Mouse (Mus musculus) layer of hippocampus, postnatal 36 days (tissue): ENCODE measurements at regions not wholly inside any gene's neighbourhood (a gene's known extent, or its start where the extent isn't known, plus 50 kb on each side); places are given as distances from the start of the nearest gene placed in this dataset.
A peak's percentile ranks its signal among the peaks of the same experiment; 100 is the strongest.
"Not testable (repeated sequence)": the region's sequence is repeated elsewhere in the genome, so short reads cannot be mapped to it uniquely, and the experiment has no call there.

Experiments used
- DNase-seq, 2 experiments: peaks; one replicate each; pipeline ENCODE4 v3.0.0; 2022

GRCm38 (mm10) chr6:14632837-14633236 is 122.2 kb downstream of the Ppp1r3a start:
- no peak for DNase-seq

GRCm38 (mm10) chr6:14631719-14632445 is 123.2 kb downstream of the Ppp1r3a start:
- no peak for DNase-seq

GRCm38 (mm10) chr6:14616629-14617028 is 138.4 kb downstream of the Ppp1r3a start:
- no peak for DNase-seq

DNA sequence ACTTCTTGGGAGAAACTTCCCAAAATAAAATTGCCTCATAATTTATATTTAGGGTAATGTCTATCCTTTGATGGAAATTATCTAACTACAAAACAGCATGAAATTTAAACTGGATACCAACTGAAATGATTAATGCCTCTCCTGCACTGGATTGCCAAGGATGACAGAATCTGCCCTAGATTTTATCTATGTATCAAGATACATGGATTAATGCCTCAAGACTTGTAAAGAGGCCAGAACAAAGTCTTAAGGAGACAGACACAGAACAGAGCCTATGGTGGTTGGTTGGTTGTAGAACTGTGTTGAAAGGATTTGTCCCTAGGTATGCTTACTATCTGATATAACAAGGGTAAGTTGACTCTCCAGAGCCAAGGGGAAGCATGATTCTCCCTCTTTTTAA is 147.0 kb downstream of the Ppp1r3a start:
- no peak for DNase-seq

DNA sequence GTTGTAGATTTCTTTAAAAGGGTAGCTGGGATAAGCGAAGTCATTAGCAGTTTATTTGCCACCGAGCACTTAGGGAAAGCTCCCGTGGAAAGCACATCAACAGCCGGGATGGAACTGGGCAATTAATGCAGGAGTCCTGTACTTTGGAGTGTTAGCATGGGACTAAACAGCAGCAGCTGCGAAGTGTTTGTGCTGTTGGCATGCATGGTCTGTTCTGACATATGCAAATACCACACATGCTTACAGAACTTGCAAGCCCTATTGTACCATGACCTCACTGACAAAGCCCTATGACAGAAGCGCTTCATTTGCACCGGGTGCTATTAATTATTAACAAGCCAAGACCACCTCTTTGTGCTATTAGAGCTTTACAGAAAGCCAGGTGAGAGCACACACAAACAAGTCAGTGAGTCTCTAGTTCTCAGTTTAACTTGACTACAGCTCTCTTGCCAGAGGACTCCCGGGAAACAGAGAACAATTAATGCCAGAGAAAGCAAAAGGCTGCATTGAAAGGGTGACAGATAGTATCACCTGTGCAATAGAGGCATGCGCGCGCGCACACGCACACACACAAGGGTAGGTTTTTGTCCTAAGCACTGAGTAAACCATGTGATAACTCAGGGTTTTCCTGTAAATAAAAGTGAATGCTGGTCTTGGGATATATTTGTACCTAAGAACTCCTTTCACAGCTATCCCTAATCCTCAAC is 154.4 kb downstream of the Ppp1r3a start:
- DNase-seq = no peak

GRCm38 (mm10) chr6:14596880-14597466 is 158.1 kb downstream of the Ppp1r3a start:
- DNase-seq = no peak

- no peak for DNase-seq
Measured at GRCm38 (mm10) chr6:14585827-14586226, 169.2 kb downstream of the Ppp1r3a start.

- DNase-seq = no peak
Measured at GRCm38 (mm10) chr6:14583829-14584228, 171.2 kb downstream of the Ppp1r3a start.

DNA sequence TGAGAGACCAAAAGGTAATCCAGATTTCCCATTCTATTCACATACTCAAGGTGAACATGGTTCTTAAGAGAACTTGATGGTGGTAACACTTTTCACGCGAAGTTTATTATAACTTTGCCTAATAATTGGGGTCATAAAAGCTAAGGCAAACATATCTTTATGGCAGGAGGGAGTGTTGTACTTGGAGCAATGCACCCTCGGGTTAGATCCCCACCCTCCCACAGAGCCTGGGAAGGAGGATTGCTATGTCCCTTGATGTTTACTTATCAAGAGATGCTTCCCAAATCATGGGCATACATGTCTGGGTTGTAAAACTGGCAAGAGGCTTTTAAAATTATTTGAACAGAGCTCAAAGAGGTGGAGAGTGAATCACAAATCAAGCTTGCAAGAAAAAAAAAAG is 180.5 kb downstream of the Ppp1r3a start:
- no peak for DNase-seq

GRCm38 (mm10) chr6:14573001-14573400 is 182.1 kb downstream of the Ppp1r3a start:
- DNase-seq = no peak

GRCm38 (mm10) chr6:14540333-14540732 is 214.7 kb downstream of the Ppp1r3a start:
- no peak for DNase-seq

DNA sequence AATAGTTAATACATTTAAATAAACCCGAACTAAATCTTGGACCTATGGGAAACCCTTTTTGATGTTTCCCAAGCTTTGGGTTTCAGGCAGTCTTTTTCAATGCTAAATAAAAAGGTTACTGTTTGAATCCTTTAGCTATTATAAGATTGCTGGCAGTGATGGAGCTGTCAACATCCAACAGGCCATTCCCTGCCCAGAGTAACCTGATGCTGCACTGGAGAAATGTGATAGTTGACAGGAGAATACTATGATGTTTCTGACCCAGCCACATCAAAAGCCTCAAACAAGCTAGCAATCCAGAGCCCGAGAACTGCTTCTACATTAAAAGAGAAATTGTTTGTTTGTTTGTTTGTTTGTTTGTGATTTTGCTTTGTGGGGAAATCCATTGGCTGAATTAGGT is 226.0 kb downstream of the Ppp1r3a start:
- DNase-seq = no peak

- DNase-seq = no peak
Measured at GRCm38 (mm10) chr6:14528564-14528963, 226.5 kb downstream of the Ppp1r3a start.

DNA sequence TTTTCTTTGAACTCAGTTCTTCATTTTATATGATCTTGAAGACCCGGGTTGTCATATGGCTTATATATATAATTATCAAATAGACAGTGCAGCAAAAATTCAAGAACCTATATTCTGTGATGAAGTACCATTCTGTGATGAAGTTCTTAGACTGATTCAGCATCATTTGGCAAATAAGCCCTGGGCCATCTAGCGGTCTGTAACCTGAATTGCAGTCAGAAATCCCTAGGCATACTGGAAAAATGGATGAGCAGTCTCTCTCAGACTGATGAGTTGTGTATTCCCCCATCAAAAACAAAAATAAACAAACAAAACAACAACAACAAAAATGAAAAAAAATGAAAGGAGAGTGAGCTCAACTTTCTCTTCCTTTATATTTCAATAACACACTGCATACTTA is 232.3 kb downstream of the Ppp1r3a start:
- DNase-seq = no peak

DNA sequence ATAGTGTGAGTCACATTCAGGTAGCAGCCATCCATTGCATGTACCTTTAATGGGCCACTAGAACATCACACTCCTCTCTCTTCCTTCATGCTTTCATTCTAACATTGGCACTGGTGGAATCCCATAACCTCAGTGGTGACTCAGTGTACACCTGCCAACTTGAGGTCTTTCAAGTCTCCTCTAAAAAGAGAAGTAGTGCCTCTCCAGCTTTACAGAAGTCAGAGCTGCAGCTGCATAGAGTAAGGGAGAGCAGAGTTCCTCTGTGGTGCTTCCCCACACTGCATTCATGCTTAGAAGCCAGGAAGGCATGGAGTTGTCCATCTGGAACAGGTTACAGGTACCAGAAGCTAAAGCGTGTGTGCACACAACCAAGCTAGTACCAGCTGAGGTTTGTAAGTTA is 233.8 kb downstream of the Ppp1r3a start:
- DNase-seq = no peak

- DNase-seq = peak in 1 of 2 experiments; percentile 10
Measured at GRCm38 (mm10) chr6:14504171-14504570, 250.9 kb downstream of the Ppp1r3a start.

- no peak for DNase-seq
Measured at GRCm38 (mm10) chr6:14500663-14501062, 254.4 kb downstream of the Ppp1r3a start.

DNA sequence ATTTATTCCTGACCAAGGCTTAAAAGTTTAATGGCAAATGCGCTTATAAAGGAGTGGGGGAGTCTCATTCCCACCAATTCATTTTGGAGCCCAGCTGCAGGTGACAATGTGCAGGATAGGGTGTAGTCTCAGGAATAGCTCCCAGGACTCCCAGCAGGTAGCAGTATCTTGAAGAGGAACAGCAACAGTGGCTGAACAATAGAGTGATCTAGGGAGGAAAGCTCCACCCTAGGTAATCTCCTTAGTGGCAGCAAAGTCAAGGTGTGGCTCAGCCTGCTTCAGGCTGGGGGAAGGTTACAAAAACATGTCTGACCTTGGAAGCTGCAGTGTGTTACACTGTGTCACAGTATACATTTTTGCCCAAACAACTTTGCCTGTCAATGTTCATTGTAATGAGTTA is 255.2 kb downstream of the Ppp1r3a start:
- not testable (repeated sequence) for DNase-seq

DNA sequence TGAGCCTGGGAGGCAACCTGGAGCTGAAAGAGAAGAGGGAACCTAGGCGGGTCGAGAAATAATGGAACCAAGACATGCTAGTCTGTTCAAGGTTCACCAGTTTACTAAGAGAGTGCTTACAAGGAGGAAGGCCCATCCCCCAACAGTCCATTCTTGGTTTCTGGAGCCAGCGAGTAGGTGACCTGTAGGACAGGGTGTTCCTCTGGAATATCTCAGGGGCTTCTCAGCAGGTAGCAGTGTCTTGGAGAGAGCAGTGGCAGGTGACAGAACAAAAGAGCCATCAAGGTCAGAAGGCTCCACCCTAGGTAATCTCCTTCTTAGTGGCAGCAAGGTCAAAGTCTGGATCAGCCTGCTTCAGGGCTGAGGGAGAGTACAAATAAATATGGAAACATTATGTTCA is 268.4 kb downstream of the Ppp1r3a start:
- not testable (repeated sequence) for DNase-seq

- DNase-seq = no peak
Measured at GRCm38 (mm10) chr6:14456394-14456793, 298.7 kb downstream of the Ppp1r3a start.

- DNase-seq = not testable (repeated sequence)
Measured at GRCm38 (mm10) chr6:14453321-14453720, 301.8 kb downstream of the Ppp1r3a start.

GRCm38 (mm10) chr6:14431751-14432150 is 323.3 kb downstream of the Ppp1r3a start:
- no peak for DNase-seq

DNA sequence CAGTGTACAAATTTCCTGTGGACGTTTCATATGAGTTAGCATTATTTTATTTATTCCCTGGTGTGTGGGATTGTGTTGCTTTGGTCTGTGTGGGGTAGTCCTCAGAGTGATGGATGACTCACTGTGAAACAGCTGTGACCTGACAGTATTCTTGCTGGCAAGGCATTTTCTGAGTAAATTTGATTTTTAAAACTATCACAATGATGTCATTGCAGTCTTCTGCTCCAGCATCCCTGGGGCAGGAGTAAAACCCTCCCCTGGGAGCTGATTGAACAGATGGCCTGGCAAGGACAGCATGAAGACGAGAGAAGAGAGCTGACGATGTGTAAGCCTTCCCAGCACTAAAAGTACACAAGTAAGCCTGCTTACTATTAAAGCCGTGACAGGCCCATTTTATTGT is 345.3 kb downstream of the Ppp1r3a start:
- peak; percentile 33 to 46 for DNase-seq

- DNase-seq = no peak
Measured at GRCm38 (mm10) chr6:14407754-14408153, 347.3 kb downstream of the Ppp1r3a start.
